Mouse (Mus musculus): ENCODE data around the gene Hist1h1b. TPM values are rescaled to one million over a fixed set of nuclear protein-coding genes. Genes with fewer than 3 reads are reported as not detected.
"Not testable (repeated sequence)": the region's sequence is repeated elsewhere in the genome, so short reads cannot be mapped to it uniquely, and the experiment has no call there.

Hist1h1b gene
- polyA plus RNA-seq, 1 experiment from 2014 or later: 18.8 TPM

DNA sequence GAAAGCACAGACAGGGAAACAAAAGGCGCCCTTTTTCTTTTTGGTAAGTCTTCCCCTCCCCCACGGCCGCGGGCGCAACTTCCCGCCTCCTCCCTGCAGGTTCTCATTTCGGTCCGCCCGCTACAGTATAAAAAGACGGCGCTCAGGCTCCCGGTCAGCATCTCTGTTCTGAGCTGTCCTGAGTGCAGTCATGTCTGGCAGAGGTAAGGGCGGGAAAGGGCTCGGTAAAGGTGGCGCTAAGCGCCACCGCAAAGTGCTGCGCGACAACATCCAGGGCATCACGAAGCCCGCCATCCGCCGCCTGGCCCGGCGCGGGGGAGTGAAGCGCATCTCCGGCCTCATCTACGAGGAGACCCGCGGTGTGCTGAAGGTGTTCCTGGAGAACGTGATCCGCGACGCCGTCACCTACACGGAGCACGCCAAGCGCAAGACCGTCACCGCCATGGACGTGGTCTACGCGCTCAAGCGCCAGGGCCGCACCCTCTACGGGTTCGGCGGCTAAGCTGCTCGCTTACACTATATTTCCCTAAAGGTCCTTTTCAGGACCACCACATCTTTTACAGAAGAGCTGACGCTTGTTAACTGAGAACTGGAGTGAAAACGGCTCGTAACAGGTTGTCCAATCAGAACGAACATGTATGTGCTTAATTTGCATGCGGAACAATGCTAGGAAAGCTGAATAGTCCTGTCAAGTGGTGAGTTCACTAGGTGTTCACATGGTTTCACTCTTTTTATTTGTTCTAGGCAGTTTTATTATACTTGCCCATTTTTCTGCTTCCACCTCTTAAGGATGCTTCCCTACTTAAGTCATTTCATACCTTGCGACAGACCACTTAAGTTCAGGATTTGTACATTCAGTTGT, 45.3 kb downstream of the Hist1h1b start, which contains the start of gene Hist1h4j:
Gene Hist1h4j (plus strand): TSS at position 159 of the 862 bp plus-strand sequence.
- not testable (repeated sequence) for H3K36me3 ChIP-seq (ENCODE audit: control insufficient read depth, insufficient read depth, low read length); H3K4me1 ChIP-seq (ENCODE audit: control insufficient read depth, insufficient read depth, low read length); H3K9me3 ChIP-seq (ENCODE audit: control insufficient read depth, low read length); H3K27me3 ChIP-seq (ENCODE audit: control insufficient read depth, insufficient read depth, low read length)
- peak; percentile 93 for ATAC-seq (ENCODE audit: low FRiP score, low TSS enrichment)
- WGBS: under 1% methylated on average over 40 of the region's 56 CpGs
- Histone ChIP-seq H3K9ac (ENCODE audit: low read depth, low read length) (peak within 1 kb of the TSS; percentile 74), H3K4me3 (ENCODE audit: low read length) (peak within 1 kb of the TSS; percentile 58), H3K4me2 (replicated peaks; ENCODE audit: low read depth, low read length) (peak within 1 kb of the TSS; percentile 44), H3K27ac (ENCODE audit: low read depth, low read length) (peak within 1 kb of the TSS; percentile 91)

DNA sequence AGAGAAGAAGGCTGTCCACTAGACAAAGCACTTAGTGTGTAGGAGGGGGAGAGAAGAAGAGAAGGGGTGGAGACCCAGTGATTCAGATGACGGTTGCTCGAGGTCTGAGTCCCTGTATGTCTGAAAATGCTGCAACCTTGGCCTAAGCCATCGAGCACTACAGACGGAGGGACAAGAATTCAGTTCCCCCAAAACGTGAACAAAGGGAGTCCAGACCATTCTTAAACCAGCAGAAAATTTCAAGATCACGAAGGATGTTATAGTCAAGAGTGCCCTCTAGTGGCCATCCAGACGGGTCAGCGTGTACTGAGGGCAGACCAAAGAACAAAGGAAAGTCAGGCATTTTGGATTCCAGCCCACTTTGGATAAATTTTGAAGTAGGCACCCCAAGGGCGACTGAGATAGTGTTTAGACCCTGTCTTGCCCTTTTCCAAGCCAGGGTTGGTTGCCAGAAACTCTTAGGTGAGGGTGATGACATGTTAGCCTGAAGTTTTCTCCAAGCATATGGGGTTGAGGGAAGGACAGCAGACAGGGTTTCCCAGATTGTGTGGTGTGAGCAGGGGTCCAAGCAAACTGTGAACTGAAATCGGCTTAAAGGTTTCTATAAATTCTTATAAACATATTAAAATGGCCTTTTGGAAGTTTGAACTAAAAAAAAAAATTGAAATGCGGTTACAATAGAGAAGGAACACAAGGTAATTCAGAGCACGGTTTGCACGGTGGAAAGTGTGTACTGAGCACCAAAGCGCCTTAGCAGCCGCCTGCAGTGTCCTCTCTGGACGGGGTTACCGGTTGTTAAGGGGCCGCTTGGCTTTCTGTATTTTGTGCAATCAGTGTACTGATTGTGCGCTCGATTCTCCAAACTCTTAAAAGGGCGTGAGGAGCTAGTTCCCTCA, 46.2 kb downstream of the Hist1h1b start:
- H3K4me2 ChIP-seq (replicated peaks; ENCODE audit: low read depth, low read length): peak overlapping the region; percentile 44
- under 1% methylated on average over 21 of the region's 21 CpGs for WGBS
- H3K9ac ChIP-seq (ENCODE audit: low read depth, low read length): peak overlapping the region; percentile 74
- H3K4me3 ChIP-seq (ENCODE audit: low read length): peak overlapping the region; percentile 58
- H3K36me3 ChIP-seq (ENCODE audit: control insufficient read depth, insufficient read depth, low read length): no peaks in the 10 kb centered on the region
- H3K27me3 ChIP-seq (ENCODE audit: control insufficient read depth, insufficient read depth, low read length): no peaks in the 10 kb centered on the region
- peak overlapping the region; percentile 91 for H3K27ac ChIP-seq (ENCODE audit: low read depth, low read length)
- ATAC-seq (ENCODE audit: low FRiP score, low TSS enrichment): peak; percentile 81
- no peaks in the 10 kb centered on the region for H3K9me3 ChIP-seq (ENCODE audit: control insufficient read depth, low read length)
- H3K4me1 ChIP-seq (ENCODE audit: control insufficient read depth, insufficient read depth, low read length): no peaks in the 10 kb centered on the region

DNA sequence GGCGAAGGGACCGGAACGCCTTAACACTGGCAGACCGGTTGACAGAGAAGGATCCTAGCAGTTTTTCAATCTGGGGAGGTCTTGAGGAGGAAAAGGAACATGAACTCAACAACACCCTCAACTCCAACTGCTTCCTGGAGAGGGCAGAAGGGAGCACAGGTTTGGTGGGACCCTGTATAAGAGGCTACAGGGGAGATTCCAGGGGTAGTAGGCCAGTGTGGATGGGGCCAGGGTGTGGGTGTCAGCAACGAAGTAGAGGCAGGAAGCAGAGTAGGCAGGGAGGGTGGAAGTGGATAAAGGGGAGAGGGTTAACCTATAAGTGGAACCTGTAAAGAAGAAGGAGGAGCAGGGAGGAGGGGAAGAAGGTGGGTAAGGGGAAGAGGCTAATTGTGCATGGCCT, 47.0 kb downstream of the Hist1h1b start:
- Histone ChIP-seq H3K9ac (ENCODE audit: low read depth, low read length) (no peak overlapping the region), H3K4me3 (ENCODE audit: low read length) (no peak overlapping the region), H3K4me1 (ENCODE audit: control insufficient read depth, insufficient read depth, low read length) (no peaks in the 10 kb centered on the region), H3K27me3 (ENCODE audit: control insufficient read depth, insufficient read depth, low read length) (no peaks in the 10 kb centered on the region), H3K9me3 (ENCODE audit: control insufficient read depth, low read length) (no peaks in the 10 kb centered on the region), H3K36me3 (ENCODE audit: control insufficient read depth, insufficient read depth, low read length) (no peaks in the 10 kb centered on the region), H3K4me2 (replicated peaks; ENCODE audit: low read depth, low read length) (no peak overlapping the region), H3K27ac (ENCODE audit: low read depth, low read length) (peak overlapping the region; percentile 91)
- 64% methylated on average over 5 of the region's 5 CpGs for WGBS
- peak; percentile 38 for ATAC-seq (ENCODE audit: low FRiP score, low TSS enrichment)

Small RNA genes lying within 50 kb of the gene (microRNA-seq; reads per million reads assigned to microRNA genes)
- gene Gm19658: not detected
- gene Gm44346: not detected
- gene Gm44454: not detected

Other genes starting within 250 kb of the Hist1h1b start
- gene Zkscan8, start 249.5 kb downstream of the Hist1h1b start, polyA plus RNA-seq (2014; fragmentation: Nextera tagmentation; extraction: Ambion mirVana): 7.3 and 11.8 TPM in 2 replicates
- gene Olfr1366, start 237.8 kb downstream of the Hist1h1b start, polyA plus RNA-seq (2014; fragmentation: Nextera tagmentation; extraction: Ambion mirVana): 0.18 and 0.20 TPM in 2 replicates
- gene Olfr1535, start 220.7 kb downstream of the Hist1h1b start, polyA plus RNA-seq (2014; fragmentation: Nextera tagmentation; extraction: Ambion mirVana): 0.05 TPM in 1 of 2 replicates, not detected in the other
- gene Olfr1364, start 198.9 kb downstream of the Hist1h1b start, polyA plus RNA-seq (2014; fragmentation: Nextera tagmentation; extraction: Ambion mirVana): not detected in 2 replicates
- not detected in 2 replicates for gene Olfr1362, start 166.6 kb downstream of the Hist1h1b start, polyA plus RNA-seq (2014; fragmentation: Nextera tagmentation; extraction: Ambion mirVana)
- 0.07 TPM in 1 of 2 replicates, not detected in the other for gene Olfr11, start 138.1 kb downstream of the Hist1h1b start, polyA plus RNA-seq (2014; fragmentation: Nextera tagmentation; extraction: Ambion mirVana)
- gene Olfr1361, start 117.2 kb downstream of the Hist1h1b start, polyA plus RNA-seq (2014; fragmentation: Nextera tagmentation; extraction: Ambion mirVana): not detected in 2 replicates
- gene Olfr1360, start 103.2 kb downstream of the Hist1h1b start, polyA plus RNA-seq (2014; fragmentation: Nextera tagmentation; extraction: Ambion mirVana): not detected in 2 replicates
- gene Olfr1359, start 82.5 kb downstream of the Hist1h1b start, polyA plus RNA-seq (2014; fragmentation: Nextera tagmentation; extraction: Ambion mirVana): not detected in 2 replicates
- gene Hist1h2bl, start 64.5 kb downstream of the Hist1h1b start, polyA plus RNA-seq (2014; fragmentation: Nextera tagmentation; extraction: Ambion mirVana): 3.3 and 5.5 TPM in 2 replicates
- gene Hist1h2ai, start 64.2 kb downstream of the Hist1h1b start, polyA plus RNA-seq (2014; fragmentation: Nextera tagmentation; extraction: Ambion mirVana): 28.1 and 88.2 TPM in 2 replicates
- gene Hist1h3h, start 63.0 kb downstream of the Hist1h1b start, polyA plus RNA-seq (2014; fragmentation: Nextera tagmentation; extraction: Ambion mirVana): 11.7 and 35.9 TPM in 2 replicates
- 6.8 and 12.6 TPM in 2 replicates for gene Hist1h2bm, start 58.6 kb downstream of the Hist1h1b start, polyA plus RNA-seq (2014; fragmentation: Nextera tagmentation; extraction: Ambion mirVana)
- 2.4 and 2.6 TPM in 2 replicates for gene Hist1h4j, start 45.6 kb downstream of the Hist1h1b start, polyA plus RNA-seq (2014; fragmentation: Nextera tagmentation; extraction: Ambion mirVana)
- gene Hist1h4k, start 30.1 kb downstream of the Hist1h1b start, polyA plus RNA-seq (2014; fragmentation: Nextera tagmentation; extraction: Ambion mirVana): 2.9 and 7.8 TPM in 2 replicates
- gene Hist1h2ak, start 26.8 kb downstream of the Hist1h1b start, polyA plus RNA-seq (2014; fragmentation: Nextera tagmentation; extraction: Ambion mirVana): 18.5 and 21.7 TPM in 2 replicates
- 2.0 and 11.0 TPM in 2 replicates for gene Hist1h2bn, start 26.5 kb downstream of the Hist1h1b start, polyA plus RNA-seq (2014; fragmentation: Nextera tagmentation; extraction: Ambion mirVana)
- 212 and 289 TPM in 2 replicates for gene Hist1h3i, start 2.7 kb upstream of the Hist1h1b start, polyA plus RNA-seq (2014; fragmentation: Nextera tagmentation; extraction: Ambion mirVana)
- 11.0 and 12.2 TPM in 2 replicates for gene Hist1h2an, start 6.6 kb upstream of the Hist1h1b start, polyA plus RNA-seq (2014; fragmentation: Nextera tagmentation; extraction: Ambion mirVana)
- gene Hist1h2bp, start 6.8 kb upstream of the Hist1h1b start, polyA plus RNA-seq (2014; fragmentation: Nextera tagmentation; extraction: Ambion mirVana): 1.9 and 4.3 TPM in 2 replicates
- 25.4 and 40.2 TPM in 2 replicates for gene Hist1h2bq, start 29.6 kb upstream of the Hist1h1b start, polyA plus RNA-seq (2014; fragmentation: Nextera tagmentation; extraction: Ambion mirVana)
- 2.5 TPM in 1 of 2 replicates, not detected in the other for gene Hist1h2ao, start 29.8 kb upstream of the Hist1h1b start, polyA plus RNA-seq (2014; fragmentation: Nextera tagmentation; extraction: Ambion mirVana)
- not detected in 2 replicates for gene Hist1h4m, start 31.1 kb upstream of the Hist1h1b start, polyA plus RNA-seq (2014; fragmentation: Nextera tagmentation; extraction: Ambion mirVana)
- 23.1 and 41.1 TPM in 2 replicates for gene Hist1h4n, start 51.6 kb upstream of the Hist1h1b start, polyA plus RNA-seq (2014; fragmentation: Nextera tagmentation; extraction: Ambion mirVana)
- 4,540 and 6,439 TPM in 2 replicates for gene Hist1h2ap, start 52.9 kb upstream of the Hist1h1b start, polyA plus RNA-seq (2014; fragmentation: Nextera tagmentation; extraction: Ambion mirVana)
- gene Hist1h2br, start 53.1 kb upstream of the Hist1h1b start, polyA plus RNA-seq (2014; fragmentation: Nextera tagmentation; extraction: Ambion mirVana): 27.1 and 42.5 TPM in 2 replicates
- gene Zfp184, start 164.5 kb upstream of the Hist1h1b start, polyA plus RNA-seq (2014; fragmentation: Nextera tagmentation; extraction: Ambion mirVana): 15.5 and 17.9 TPM in 2 replicates
- gene Pom121l2, start 200.6 kb upstream of the Hist1h1b start, polyA plus RNA-seq (2014; fragmentation: Nextera tagmentation; extraction: Ambion mirVana): 0.36 TPM in 1 of 2 replicates, not detected in the other
- gene Prss16, start 229.1 kb upstream of the Hist1h1b start, polyA plus RNA-seq (2014; fragmentation: Nextera tagmentation; extraction: Ambion mirVana): not detected in 2 replicates